Mouse (Mus musculus) G1E-ER4 (cell line): Measurements from ENCODE around the gene Alg6. TPM values are rescaled to one million over a fixed set of nuclear protein-coding genes. Genes with fewer than 3 reads are reported as not detected.

ENCODE experiments used
- GATA1 ChIP-seq: IDR thresholded peaks from one replicate; pipeline ENCODE4 v1.8.0; 2012; ENCODE audit warnings: low read length, inconsistent platforms
- polyA plus RNA-seq: library from polyadenylated mRNA; stranded (reverse); fragments of >175 nt; gene quantifications from 2 replicates; pipeline ENCODE4 v1.2.3, GENCODE M21; 2012

Gene Alg6
- polyA plus RNA-seq, result 0.13 and 0.35 TPM in 2 replicates

- no peak for TF ChIP-seq GATA1
These were observed at the start of gene Alg6 for GRCm38 (mm10) chr4:99714904-99715782. TSS of gene Alg6 (plus strand) at chr4:99715664.

GRCm38 (mm10) chr4:99670203-99670851, 45.1 kb upstream of the Alg6 start:
- TF ChIP-seq GATA1, result no peak

DNA sequence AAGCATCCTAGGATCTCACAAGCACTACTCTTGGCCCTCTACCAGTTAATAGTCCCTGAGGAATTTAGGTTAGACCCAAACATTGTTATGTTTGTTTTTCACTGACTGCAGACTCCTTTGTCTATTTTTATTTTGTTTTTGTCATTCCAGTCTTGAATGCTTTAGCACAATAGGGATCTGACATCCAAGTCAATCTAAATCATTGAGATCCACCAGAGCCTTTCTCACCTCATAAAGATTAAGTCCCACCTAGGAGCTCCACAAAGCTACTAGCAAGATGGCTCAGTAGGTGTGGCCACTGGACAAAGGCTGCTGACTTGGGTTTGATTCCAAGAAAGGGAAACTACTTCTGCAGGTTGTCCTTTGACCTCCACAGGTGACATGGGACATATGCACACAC, 40.3 kb upstream of the Alg6 start:
- no peak for TF ChIP-seq GATA1

GRCm38 (mm10) chr4:99683941-99684340, 31.5 kb upstream of the Alg6 start:
- TF ChIP-seq GATA1, result no peak

- TF ChIP-seq GATA1, result no peak
These were observed 29.2 kb upstream of the Alg6 start for GRCm38 (mm10) chr4:99686308-99686707.

- no peak for TF ChIP-seq GATA1
These were observed 2.8 kb upstream of the Alg6 start for GRCm38 (mm10) chr4:99712583-99713183.

GRCm38 (mm10) chr4:99713971-99714370, 1.5 kb upstream of the Alg6 start:
- no peak for TF ChIP-seq GATA1

DNA sequence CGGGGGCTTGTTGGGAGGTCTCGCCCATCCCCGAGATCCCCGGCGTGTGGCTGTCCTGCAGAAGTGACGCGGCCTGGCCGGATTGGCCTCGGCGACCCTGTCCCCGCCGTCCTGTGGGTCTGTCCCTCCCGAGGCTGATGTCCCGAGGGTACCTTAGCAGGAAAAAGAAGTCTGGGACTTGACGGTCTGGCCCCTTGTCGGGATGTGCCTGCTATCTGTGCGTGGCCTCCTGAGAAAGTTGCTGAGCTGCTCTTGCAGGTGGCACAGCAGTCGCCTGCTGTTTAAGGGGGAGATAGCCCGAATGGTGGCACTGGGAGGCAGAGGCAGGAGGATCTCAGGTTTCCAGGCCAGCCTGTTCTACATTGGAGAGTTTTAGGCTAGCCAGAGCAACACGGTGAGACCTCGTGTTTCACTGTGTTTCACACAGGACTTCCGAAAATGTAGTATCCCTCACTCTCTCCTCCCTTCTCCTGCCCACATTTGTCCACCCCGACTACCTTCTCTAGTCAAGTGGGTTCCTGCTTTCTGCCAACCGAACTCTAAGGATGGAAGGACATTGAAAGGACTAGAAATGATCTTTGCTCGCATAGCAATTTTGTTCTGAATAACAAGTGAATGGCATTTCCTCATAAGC, 436 bp downstream of the Alg6 start:
- no peak for TF ChIP-seq GATA1

DNA sequence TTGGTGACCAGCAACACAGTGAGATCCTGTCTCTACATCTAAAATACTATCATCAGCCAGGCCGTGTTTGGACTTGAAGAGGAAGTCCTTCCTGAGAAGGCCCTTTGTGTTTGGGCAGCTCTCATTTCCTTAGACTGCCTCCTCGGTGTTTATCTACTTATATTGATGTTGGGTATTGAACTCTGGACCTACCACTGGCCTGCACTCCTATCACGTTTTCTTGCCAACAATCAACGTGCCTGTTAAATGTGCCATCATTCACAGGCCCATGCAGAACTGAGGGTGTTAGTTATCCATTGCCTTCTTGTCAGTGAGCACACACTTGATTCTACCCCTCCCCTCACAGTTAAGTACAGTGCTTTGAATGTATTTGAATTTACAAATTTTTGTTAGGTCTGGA, 2.4 kb downstream of the Alg6 start:
- TF ChIP-seq GATA1, result no peak

DNA sequence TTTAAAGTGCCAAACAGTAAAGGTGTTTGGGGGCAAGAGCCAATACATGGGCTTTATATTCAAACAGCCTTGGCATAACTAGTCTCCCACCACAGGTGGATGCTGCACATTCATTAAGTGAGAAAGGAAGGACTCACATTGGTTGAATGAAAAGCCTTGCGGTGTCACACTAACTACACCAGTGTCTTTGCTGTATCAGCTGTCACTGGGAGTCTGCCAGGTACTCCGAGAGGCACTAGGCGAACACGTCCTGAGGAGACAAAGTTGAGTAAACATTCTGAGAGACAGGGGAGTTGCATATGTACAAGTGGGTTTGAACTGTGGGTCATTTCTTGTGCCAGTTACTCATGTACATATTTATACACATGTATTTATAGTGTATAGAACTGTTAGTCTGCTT, 8.9 kb downstream of the Alg6 start:
- TF ChIP-seq GATA1, result no peak

DNA sequence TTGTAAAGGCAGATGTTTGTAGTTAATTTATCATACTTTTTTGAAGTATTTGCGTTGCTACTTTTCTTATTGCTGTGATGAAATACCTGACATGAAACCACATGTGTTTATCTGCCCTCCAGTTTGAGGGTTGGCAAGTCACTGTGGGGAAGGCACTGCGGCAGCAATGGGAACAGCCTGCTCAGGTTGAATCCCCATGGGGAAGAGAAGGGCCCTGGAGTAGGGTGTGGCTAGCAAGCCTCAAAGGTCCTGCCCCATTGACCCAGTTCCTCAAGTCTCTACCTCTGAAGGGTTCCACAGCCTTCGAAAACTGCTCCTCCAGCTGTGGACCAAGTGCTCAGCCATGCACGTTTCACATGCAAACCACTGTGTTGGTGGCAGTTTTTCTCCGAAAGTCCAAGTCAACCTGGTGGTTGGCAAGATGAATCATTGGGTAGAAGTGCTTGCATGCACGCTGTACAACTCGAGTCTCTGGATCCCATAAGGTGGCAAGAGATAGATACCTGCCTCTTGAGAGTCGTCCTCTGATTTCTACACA, 10.5 kb downstream of the Alg6 start:
- TF ChIP-seq GATA1, result no peak

GRCm38 (mm10) chr4:99739836-99740235, 24.4 kb downstream of the Alg6 start:
- TF ChIP-seq GATA1, result no peak

- TF ChIP-seq GATA1, result no peak
These were observed 37.0 kb downstream of the Alg6 start for GRCm38 (mm10) chr4:99752426-99752825.

- no peak for TF ChIP-seq GATA1
These were observed 50.8 kb downstream of the Alg6 start for GRCm38 (mm10) chr4:99766303-99766702.

GRCm38 (mm10) chr4:99766753-99767152, 51.3 kb downstream of the Alg6 start:
- no peak for TF ChIP-seq GATA1

DNA sequence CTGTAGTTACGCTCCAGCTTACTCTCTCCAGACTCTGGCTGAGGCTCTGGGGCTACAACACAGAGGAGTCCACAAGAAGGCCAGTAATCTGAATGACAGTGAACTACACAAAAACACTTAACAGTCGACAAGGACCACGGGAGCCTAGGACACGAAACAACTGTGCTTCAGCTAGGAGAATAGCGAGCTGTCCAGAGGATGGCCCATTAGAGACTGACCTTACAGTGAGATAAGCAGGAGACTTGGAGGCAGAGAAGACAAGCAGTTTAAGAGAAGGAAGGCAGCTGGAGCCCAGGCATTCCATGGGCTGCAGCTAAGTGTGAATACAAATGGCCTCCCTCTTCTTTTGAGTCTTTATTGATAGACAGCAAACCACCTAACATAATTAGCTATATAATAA, 55.1 kb downstream of the Alg6 start:
- no peak for TF ChIP-seq GATA1
